Mouse (Mus musculus): Measurements from ENCODE around the gene Myadm.

GRCm38 (mm10) chr7:3332619-3333521, 44.0 kb downstream of the Myadm start, which contains the start of gene Cacng7:
- no peak for TF ChIP-seq CTCF (conservative IDR thresholded peaks at IDR 0.05; ENCODE audit: insufficient read depth, insufficient read length, low read depth, low read length)
- TF ChIP-seq POLR2A (IDR thresholded peaks at IDR 0.05; ENCODE audit: low read depth, low read length): no peak

Data from kidney, adult 2 months (tissue).